Mouse (Mus musculus) urinary bladder, postnatal 25 days (tissue): ENCODE measurements around the gene Spata32.

Experiments used
- DNase-seq: peaks from one replicate; pipeline ENCODE4 v3.0.0; 2022; ENCODE audit warnings: low spot score

Spata32 gene

GRCm38 (mm10) chr11:103173771-103174344 lies 44.4 kb downstream of the Spata32 start:
- DNase-seq, result no peak

DNA sequence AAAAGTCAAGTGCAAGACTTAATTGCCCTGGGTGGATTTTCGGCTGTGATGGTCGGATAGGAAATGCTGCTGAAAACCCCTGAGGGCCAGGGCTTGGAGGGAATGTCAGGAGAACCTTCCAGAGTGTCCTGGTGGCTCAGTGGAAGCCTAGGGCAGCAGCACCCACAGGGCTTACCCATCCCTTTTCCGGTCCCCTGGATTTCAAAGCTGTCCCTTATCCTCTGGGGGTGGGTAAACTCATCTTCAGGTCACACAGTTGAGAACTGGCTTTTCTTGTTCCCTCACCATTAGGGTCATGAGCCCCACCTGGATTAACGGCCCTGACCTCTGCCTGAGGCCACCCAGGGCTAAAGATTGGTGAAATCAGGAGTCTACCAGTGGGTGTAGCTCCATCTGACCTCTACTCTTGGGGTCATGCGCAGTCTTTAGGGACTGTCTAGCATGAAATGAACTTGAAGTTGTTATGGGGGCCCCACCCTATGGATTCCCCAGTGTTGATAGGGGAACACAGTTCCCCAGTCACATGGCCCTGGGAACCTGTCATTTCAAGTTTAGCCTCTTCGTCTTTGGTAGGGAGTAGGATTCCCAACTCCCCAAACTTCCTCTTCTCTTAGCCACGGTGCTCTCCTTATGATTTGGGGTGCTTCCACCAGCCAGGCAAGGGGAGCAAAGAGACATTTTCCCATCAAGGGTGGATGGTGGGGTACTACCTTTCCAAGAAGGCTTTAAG lies 45.0 kb downstream of the Spata32 start:
- DNase-seq, result no peak

DNA sequence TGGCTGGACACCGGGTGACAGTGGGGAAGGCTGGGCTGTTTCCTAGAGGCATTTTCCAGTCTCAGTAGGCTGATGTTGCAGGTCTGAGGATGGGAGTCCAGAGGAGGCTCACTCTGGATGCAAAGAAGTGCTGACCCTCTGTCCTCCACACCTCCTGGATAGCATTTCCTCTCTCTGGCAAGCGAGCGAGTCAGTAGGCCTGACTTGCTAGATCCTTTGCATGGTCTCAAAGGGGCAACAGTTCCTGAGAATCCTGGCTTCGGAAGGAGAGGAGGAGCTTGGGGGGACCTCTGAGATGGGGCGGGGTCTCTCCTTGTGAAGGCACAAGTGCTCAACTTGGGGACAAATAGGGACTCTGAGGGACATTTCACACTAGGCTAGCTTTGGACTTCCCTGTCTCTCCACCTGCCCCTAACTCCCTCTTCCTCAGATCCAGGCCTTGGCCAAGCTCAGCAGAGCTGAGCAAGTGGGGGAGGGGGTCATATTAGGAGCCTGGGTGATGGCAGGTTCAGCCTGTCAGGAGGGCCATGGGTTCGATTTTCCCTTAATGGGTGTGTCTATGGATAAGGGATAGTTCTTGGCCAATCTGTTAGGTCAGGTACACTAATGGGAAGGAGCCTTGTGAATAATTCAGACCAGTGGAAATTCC lies 45.7 kb downstream of the Spata32 start:
- DNase-seq, result no peak

DNA sequence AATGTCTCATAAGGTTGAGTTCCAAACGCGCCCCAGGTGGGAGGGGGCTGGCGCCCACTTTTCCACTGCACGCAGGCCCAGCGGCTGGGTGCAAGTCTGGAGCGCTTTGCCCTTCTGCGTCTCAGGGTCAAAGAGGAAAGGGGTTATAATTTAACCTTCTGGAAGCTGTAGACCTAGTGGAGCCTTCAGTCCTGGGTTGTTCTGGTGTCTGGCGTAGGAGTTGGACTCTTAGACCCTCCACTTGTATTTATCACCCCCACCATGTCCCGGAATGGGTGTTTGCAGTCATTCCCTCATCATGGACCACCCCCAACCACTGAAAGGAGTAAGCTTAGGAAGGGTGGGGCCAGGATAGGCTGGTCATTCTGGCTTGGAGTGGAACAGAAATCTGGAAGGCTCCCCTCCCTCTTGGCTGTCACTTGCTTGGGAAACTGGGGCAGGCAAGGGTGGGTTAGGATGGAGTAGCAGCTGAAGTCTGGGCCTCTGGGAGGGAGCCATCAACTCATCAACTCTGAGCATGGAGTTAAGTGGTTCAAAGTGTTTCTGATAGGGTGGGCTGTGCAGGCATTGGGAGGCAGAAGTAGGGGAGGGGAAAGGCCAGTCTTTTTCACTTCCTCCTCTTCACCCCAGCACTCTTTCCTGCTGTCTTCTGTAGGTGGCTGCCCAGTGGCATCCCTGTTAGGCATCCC lies 46.4 kb downstream of the Spata32 start:
- no peak for DNase-seq

DNA sequence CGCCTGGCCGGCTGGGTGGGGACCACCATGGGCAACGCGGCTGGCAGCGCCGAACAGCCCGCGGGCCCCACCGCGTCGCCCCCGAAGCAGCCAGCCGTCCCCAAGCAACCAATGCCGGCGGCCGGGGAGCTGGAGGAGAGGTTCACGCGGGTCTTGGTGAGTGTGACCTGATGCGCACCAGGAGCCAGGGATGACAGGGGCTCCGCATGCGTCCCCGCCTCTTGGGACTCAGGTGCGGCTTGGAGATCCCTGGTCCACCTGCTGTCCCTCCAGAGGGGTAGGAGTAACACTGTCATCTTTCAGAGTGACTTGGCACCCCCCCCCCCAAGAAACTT lies 47.0 kb downstream of the Spata32 start:
- no peak for DNase-seq

- DNase-seq, result no peak
Measured at GRCm38 (mm10) chr11:103170494-103171285, 47.5 kb downstream of the Spata32 start, which contains the start of gene Fmnl1. Gene Fmnl1 (plus strand): TSS chr11:103171107.

DNA sequence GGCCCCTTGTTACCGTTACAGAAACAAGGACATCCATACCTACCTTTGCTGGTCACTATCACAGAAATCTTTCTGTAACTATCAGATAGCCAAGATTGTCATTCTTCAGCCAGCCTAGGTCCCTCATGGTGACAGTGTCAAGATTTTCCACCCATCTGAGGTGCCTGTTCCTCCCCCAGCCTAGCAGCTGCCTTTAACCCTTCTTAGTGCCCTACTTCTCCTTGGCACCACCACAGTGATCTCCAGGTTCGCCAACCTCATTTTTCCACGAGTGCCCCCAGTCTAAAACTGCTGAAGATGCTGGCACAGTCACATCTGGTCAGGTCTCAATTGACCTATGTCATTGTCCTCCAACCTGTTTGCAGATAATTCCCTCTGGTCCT lies 48.1 kb downstream of the Spata32 start:
- DNase-seq, result no peak

- DNase-seq, result no peak
Measured at GRCm38 (mm10) chr11:103169664-103170063, 48.6 kb downstream of the Spata32 start.

DNA sequence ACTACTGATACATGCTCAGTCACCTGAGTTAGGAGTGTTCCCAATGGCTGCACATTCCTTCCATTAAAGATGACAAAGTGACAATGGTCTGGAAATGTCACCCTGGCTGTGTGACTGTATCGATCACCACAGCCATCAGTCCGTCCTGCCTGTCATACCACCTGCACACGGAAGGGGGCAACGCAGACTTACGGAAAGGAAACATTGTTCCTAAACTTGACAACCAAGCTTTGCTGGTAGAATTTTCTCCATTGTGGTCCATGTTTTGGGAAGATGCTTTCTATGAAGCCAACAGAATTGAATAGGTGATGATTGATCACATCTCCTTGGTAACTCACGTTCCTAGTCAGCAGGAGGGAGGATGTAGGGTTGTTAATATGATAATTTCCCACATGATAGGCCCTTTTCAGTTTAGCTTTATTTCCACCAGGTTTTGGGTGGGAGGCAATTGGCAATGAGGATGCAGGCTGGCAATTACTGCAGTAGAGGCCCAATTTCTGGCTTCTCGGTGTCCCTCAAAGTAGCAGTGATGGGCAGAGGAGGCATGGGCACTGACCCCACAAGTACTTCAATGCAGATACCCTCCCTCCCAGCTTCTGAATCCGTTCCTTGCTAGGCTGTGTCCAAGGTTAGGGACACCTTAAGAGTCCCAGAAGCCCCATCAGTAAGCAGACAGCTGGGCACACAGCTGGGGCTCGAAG lies 49.4 kb downstream of the Spata32 start:
- peak; percentile 51 for DNase-seq

GRCm38 (mm10) chr11:103164391-103164790 lies 53.8 kb downstream of the Spata32 start:
- DNase-seq, result no peak

GRCm38 (mm10) chr11:103162132-103162531 lies 56.1 kb downstream of the Spata32 start:
- no peak for DNase-seq

GRCm38 (mm10) chr11:103161449-103161848 lies 56.8 kb downstream of the Spata32 start:
- no peak for DNase-seq

DNA sequence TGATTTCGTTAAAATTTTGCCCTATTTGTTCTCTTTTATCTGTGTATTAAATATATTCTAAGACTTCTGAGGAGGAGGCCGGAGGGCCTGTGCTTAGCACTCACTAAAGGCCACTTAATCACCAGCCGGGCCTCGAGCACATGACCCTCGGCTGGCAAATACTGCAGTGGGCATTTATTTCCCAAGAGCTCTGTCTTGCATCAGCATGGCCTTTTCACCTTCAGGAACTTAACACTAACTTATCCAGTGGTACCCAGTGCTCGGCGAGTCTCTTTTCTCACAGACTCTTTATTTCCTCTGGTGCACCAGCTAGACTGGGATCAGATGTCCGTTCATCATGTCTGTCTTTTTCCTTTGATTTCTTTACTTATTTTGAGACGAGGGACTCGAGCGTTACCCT lies 57.5 kb downstream of the Spata32 start:
- no peak for DNase-seq

DNA sequence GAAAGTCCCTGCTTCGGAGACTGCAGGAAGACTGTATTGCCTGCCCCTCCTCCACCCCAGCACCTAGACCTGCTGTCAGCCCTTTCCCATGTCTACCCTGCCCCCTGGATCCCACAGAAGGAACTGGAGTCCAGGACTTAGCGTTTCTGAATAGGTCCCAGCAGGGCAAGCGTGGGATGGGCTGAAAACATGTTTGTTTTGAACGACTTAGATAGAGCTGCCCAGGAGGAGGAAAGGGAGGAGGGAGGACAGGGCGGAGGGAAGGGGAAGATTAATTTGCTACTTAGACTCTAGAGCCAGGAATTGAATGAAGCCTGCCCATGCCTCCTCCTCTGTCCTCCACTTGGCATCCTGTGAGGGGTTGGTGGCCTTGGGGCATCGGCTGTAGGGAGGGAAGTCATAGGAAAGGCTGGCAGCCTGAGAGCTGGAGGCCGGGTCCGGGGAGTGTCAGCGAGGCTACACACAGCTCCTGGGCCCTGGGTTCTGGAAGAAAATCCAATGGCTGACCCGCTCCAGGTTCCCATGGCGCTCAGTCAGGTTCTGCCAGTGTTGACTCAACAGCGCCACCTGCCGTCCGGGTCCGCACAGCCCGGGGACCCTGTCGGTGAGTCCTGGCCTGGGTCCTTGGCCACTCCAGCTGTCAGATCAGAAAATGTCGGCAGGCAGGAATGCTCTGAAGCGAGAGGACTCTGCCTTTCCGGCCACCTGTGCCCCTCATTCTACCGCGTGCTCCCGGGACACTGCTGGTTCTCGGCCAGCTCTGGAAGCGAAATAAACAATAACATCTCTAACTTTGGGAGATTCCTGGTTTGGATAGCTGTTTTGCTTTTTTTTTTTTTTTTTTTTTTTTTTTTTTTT lies 59.4 kb downstream of the Spata32 start:
- peak; percentile 99 for DNase-seq
